Mouse (Mus musculus) stomach, postnatal 0 days (tissue): ENCODE measurements around the gene Dio1.

Source experiments
- CTCF ChIP-seq: IDR thresholded peaks from 2 replicates; pipeline ENCODE4 v1.5.1; 2016; ENCODE audit warnings: antibody characterized with exemption, low read depth, mild to moderate bottlenecking, moderate library complexity
- EP300 ChIP-seq: optimal IDR thresholded peaks from 2 replicates; pipeline ENCODE3; 2016; ENCODE audit warnings: antibody characterized with exemption

- TF ChIP-seq CTCF (no peak), EP300 (no peak)
Measured at GRCm38 (mm10) chr4:107302221-107302620, 4.7 kb downstream of the Dio1 start.
